Mouse (Mus musculus): ENCODE data around the gene Spry1. TPM values are rescaled to one million over a fixed set of nuclear protein-coding genes. Genes with fewer than 3 reads are reported as not detected.

Gene Spry1
- total and polyA plus RNA-seq, 3 experiments, result not detected

GRCm38 (mm10) chr3:37614878-37615650 is 24.7 kb upstream of the Spry1 start:
- DNase-seq (ENCODE audit: extremely low read depth), result no peak
- dilution Hi-C loops (cut with MboI; ENCODE audit: extremely low pct_ligation_motif_present, extremely low pct_unique_long_range_greater_than_20kb, low sequenced_read_pairs), result no loop called here
- H3K9ac ChIP-seq (ENCODE audit: insufficient read depth, low read depth), result no peak overlapping the region
- H3K4me3 ChIP-seq (replicated peaks in 1 of 3; ENCODE audit: low read depth in 2 of 3, low read length in 2 of 3, poor library complexity in 1 of 3), result no peak overlapping the region
- TF ChIP-seq SIN3A (IDR thresholded peaks at IDR 0.05; ENCODE audit: low read length) (no peak), IRF4 (IDR thresholded peaks at IDR 0.05; ENCODE audit: low read depth, low read length) (no peak), NELFE (IDR thresholded peaks at IDR 0.05; ENCODE audit: low read depth, low read length) (no peak)
- no peaks in the 10 kb centered on the region for H3K27me3 ChIP-seq (replicated peaks)
- no peaks in the 10 kb centered on the region for H3K79me2 ChIP-seq (replicated peaks; ENCODE audit: control insufficient read depth, extremely low read depth, insufficient read depth, poor library complexity, severe bottlenecking)
- H3K4me2 ChIP-seq (ENCODE audit: insufficient read depth, low read depth, poor library complexity, severe bottlenecking), result no peak overlapping the region
- H3K36me3 ChIP-seq (replicated peaks in 1 of 2; ENCODE audit: control insufficient read depth in 1 of 2, insufficient read depth in 1 of 2, low read length in 1 of 2), result no peaks in the 10 kb centered on the region
- in situ Hi-C loops (cut with MboI; ENCODE audit: low pct_ligation_motif_present, low pct_unique_long_range_greater_than_20kb, low sequenced_read_pairs), result no loop called here
- H3K27ac ChIP-seq (ENCODE audit: insufficient read depth, low read depth), result no peak overlapping the region
- no peaks in the 10 kb centered on the region for H3K9me3 ChIP-seq (replicated peaks; ENCODE audit: low read length)
- no peaks in the 10 kb centered on the region for H3K4me1 ChIP-seq (ENCODE audit: control insufficient read depth in 1 of 2, insufficient read depth in 2 of 2)

GRCm38 (mm10) chr3:37616586-37617547 is 22.9 kb upstream of the Spry1 start:
- no peaks in the 10 kb centered on the region for H3K79me2 ChIP-seq (replicated peaks; ENCODE audit: control insufficient read depth, extremely low read depth, insufficient read depth, poor library complexity, severe bottlenecking)
- H3K36me3 ChIP-seq (replicated peaks in 1 of 2; ENCODE audit: control insufficient read depth in 1 of 2, insufficient read depth in 1 of 2, low read length in 1 of 2), result no peaks in the 10 kb centered on the region
- no peak overlapping the region for H3K27ac ChIP-seq (ENCODE audit: insufficient read depth, low read depth)
- H3K9ac ChIP-seq (ENCODE audit: insufficient read depth, low read depth), result no peak overlapping the region; the same call in 1 of the 2 replicates
- 0 out of 2 replicates have a peak overlapping the region, but pooled peaks have one; percentile 38 for H3K4me2 ChIP-seq (ENCODE audit: insufficient read depth, low read depth, poor library complexity, severe bottlenecking)
- no peaks in the 10 kb centered on the region for H3K27me3 ChIP-seq (replicated peaks)
- H3K4me1 ChIP-seq (ENCODE audit: control insufficient read depth in 1 of 2, insufficient read depth in 2 of 2), result no peaks in the 10 kb centered on the region
- no peak for DNase-seq (ENCODE audit: extremely low read depth)
- in situ Hi-C loops (cut with MboI; ENCODE audit: low pct_ligation_motif_present, low pct_unique_long_range_greater_than_20kb, low sequenced_read_pairs) (no loop called here), dilution Hi-C loops (cut with MboI; ENCODE audit: extremely low pct_ligation_motif_present, extremely low pct_unique_long_range_greater_than_20kb, low sequenced_read_pairs) (no loop called here)
- TF ChIP-seq CTCF (conservative IDR thresholded peaks at IDR 0.05 in 1 of 2, IDR thresholded peaks at IDR 0.05 in 1 of 2; ENCODE audit: low read depth in 2 of 2, low read length in 2 of 2), result no peak
- TF ChIP-seq ELF1 (IDR thresholded peaks at IDR 0.05; ENCODE audit: low read depth, low read length), result no peak
- no peak for TF ChIP-seq SIN3A (IDR thresholded peaks at IDR 0.05; ENCODE audit: low read length)
- TF ChIP-seq NELFE (IDR thresholded peaks at IDR 0.05; ENCODE audit: low read depth, low read length), result no peak
- no peak for TF ChIP-seq MAFK (IDR thresholded peaks at IDR 0.05; ENCODE audit: insufficient replicate concordance, low read length)
- TF ChIP-seq SMC3 (IDR thresholded peaks at IDR 0.05; ENCODE audit: low read depth, low read length), result no peak
- TF ChIP-seq EP300 (IDR thresholded peaks at IDR 0.05; ENCODE audit: low read length), result no peak
- no peak for TF ChIP-seq CHD2 (IDR thresholded peaks at IDR 0.05; ENCODE audit: low read length)
- no peak for TF ChIP-seq CHD1 (IDR thresholded peaks at IDR 0.05; ENCODE audit: low read depth, low read length)
- no peak for TF ChIP-seq ZMIZ1 (IDR thresholded peaks at IDR 0.05; ENCODE audit: low read depth, low read length)
- TF ChIP-seq MAZ (IDR thresholded peaks at IDR 0.05; ENCODE audit: low read depth, low read length), result no peak
- no peak for TF ChIP-seq USF1 (IDR thresholded peaks at IDR 0.05; ENCODE audit: low read depth, low read length)
- TF ChIP-seq RCOR1 (conservative IDR thresholded peaks at IDR 0.05; ENCODE audit: low read depth, low read length), result no peak
- TF ChIP-seq ZNF384 (IDR thresholded peaks at IDR 0.05; ENCODE audit: low read depth, low read length), result no peak
- TF ChIP-seq GABPA (IDR thresholded peaks at IDR 0.05; ENCODE audit: insufficient replicate concordance, low read depth, low read length), result no peak
- no peak for TF ChIP-seq MYC (IDR thresholded peaks at IDR 0.05; ENCODE audit: low read depth, low read length)
- TF ChIP-seq ZC3H11A (IDR thresholded peaks at IDR 0.05; ENCODE audit: low read depth, low read length), result no peak
- no peak for TF ChIP-seq MXI1 (IDR thresholded peaks at IDR 0.05; ENCODE audit: low read depth, low read length)
- H3K4me3 ChIP-seq (replicated peaks in 1 of 3; ENCODE audit: low read depth in 2 of 3, low read length in 2 of 3, poor library complexity in 1 of 3), result no peak overlapping the region
- no peaks in the 10 kb centered on the region for H3K9me3 ChIP-seq (replicated peaks; ENCODE audit: low read length)

All from CH12.LX (cell line).